Mouse (Mus musculus): ENCODE results near the gene Rbm38. TPM values are rescaled to one million over a fixed set of nuclear protein-coding genes. Genes with fewer than 3 reads are reported as not detected.

Gene Rbm38
- polyA plus RNA-seq, 1 experiment from 2014 or later, result 126 TPM

DNA sequence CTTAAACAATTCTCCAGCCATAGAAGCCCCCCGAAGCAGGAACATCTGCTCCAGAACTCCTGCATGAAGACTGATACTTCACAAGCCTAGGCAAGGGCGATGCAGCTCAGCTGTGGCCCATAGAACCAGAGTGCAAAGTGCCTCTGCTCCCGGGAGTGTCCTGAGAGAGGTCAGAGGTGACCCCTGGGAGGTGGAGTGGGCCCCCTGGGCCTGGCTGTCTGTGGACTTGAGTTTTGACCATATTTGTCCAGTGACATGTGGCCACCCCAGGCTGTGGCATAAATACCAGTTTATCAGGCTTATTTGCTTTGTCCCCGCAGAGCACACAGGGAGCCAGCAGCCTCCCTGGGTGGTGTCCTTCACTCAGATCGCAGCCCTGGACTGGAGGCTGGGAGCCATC, 20.9 kb downstream of the Rbm38 start:
- no peak overlapping the region for H3K4me3 ChIP-seq (ENCODE audit: low read depth, low read length)
- no peak overlapping the region for H3K9ac ChIP-seq (replicated peaks)
- ATAC-seq, result no peak
- TF ChIP-seq EP300 (IDR thresholded peaks at IDR 0.05; ENCODE audit: low read depth) (no peak), CTCF (IDR thresholded peaks at IDR 0.05; ENCODE audit: low read depth) (no peak)
- peaks cover 52% of the 10 kb centered on the region for H3K4me1 ChIP-seq (ENCODE audit: insufficient read depth)
- H3K27me3 ChIP-seq (ENCODE audit: insufficient read depth, low read length), result no peaks in the 10 kb centered on the region
- no peak overlapping the region; the same call in 1 of the 2 replicates for H3K27ac ChIP-seq (ENCODE audit: low read depth)
- 65% methylated on average over 5 of the region's 5 CpGs for WGBS (ENCODE audit: insufficient replicate concordance)
- no peaks in the 10 kb centered on the region for H3K9me3 ChIP-seq (ENCODE audit: low read length)
- H3K4me2 ChIP-seq (ENCODE audit: low read depth, low read length), result no peak overlapping the region
- no peaks in the 10 kb centered on the region for H3K36me3 ChIP-seq (replicated peaks; ENCODE audit: insufficient read depth, low read length)
- no peak for DNase-seq

DNA sequence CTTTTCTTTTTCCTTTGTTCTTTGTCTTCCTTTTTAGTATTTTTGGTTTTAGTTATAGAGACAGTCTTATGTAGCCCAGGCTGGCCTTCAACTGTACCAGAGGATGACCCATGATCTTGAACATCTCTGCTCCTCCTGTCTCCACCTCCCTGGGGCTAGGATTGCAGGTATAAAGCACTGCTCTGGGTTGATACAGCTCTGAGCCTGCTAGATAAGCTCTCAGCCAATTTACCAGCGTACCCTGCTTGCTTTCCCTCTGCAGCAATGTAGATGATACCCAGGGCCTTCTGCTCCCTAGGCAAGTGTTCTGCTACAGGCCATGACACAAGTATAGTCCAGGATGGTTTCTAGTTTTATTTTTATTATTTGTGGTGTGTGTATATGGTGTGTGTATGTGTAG, 21.6 kb downstream of the Rbm38 start:
- peaks cover 52% of the 10 kb centered on the region for H3K4me1 ChIP-seq (ENCODE audit: insufficient read depth)
- TF ChIP-seq CTCF (IDR thresholded peaks at IDR 0.05; ENCODE audit: low read depth) (no peak), EP300 (IDR thresholded peaks at IDR 0.05; ENCODE audit: low read depth) (peak; percentile 78)
- H3K4me3 ChIP-seq (ENCODE audit: low read depth, low read length), result no peak overlapping the region
- DNase-seq (no peak), ATAC-seq (no peak)
- H3K9ac ChIP-seq (replicated peaks), result no peak overlapping the region
- no peak overlapping the region; the same call in 1 of the 2 replicates for H3K27ac ChIP-seq (ENCODE audit: low read depth)
- no peak overlapping the region for H3K4me2 ChIP-seq (ENCODE audit: low read depth, low read length)
- H3K9me3 ChIP-seq (ENCODE audit: low read length), result no peaks in the 10 kb centered on the region
- WGBS (ENCODE audit: insufficient replicate concordance), result 52% methylated on average over 1 of the region's 1 CpGs
- H3K27me3 ChIP-seq (ENCODE audit: insufficient read depth, low read length), result no peaks in the 10 kb centered on the region
- H3K36me3 ChIP-seq (replicated peaks; ENCODE audit: insufficient read depth, low read length), result no peaks in the 10 kb centered on the region

DNA sequence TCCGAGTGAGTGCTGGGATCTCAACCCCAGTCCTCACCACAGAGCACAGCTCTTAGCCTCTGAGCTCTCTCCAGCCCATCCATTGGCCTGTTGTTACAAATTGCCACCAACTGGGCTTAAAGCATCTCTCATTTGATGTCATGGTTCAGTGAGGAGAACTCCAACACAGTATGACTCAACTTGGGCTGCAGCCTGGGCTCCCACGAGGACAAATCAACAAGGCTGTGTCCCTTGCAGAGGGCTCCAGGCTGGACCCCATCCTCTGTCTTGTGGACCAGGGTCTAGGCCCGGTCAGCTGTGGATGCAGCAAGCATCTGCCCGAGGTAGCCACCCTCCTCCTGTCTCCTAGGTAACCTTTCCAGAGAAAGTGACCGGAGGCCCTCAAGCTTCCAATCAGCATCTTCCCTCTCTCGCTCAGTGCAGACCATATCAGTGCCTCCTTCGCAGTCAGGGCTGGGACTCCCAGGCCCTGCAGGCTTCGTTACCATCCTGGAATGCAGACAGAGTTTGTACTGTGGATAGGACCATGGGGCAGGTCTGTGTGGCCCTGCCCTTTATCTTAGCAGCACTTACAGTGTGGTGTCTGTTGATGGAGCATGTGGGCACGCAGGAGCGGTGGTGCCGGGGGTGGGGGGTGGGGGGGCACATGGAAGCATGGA, 22.3 kb downstream of the Rbm38 start:
- Histone ChIP-seq H3K4me2 (ENCODE audit: low read depth, low read length) (no peak overlapping the region), H3K4me3 (ENCODE audit: low read depth, low read length) (no peak overlapping the region), H3K27ac (ENCODE audit: low read depth) (no peak overlapping the region), H3K4me1 (ENCODE audit: insufficient read depth) (peaks cover 52% of the 10 kb centered on the region), H3K36me3 (replicated peaks; ENCODE audit: insufficient read depth, low read length) (no peaks in the 10 kb centered on the region), H3K9me3 (ENCODE audit: low read length) (no peaks in the 10 kb centered on the region), H3K9ac (replicated peaks) (no peak overlapping the region), H3K27me3 (ENCODE audit: insufficient read depth, low read length) (no peaks in the 10 kb centered on the region)
- no peak for ATAC-seq
- no peak for TF ChIP-seq EP300 (IDR thresholded peaks at IDR 0.05; ENCODE audit: low read depth)
- TF ChIP-seq CTCF (IDR thresholded peaks at IDR 0.05; ENCODE audit: low read depth), result no peak
- DNase-seq, result no peak
- WGBS (ENCODE audit: insufficient replicate concordance), result 75% methylated on average over 11 of the region's 11 CpGs

DNA sequence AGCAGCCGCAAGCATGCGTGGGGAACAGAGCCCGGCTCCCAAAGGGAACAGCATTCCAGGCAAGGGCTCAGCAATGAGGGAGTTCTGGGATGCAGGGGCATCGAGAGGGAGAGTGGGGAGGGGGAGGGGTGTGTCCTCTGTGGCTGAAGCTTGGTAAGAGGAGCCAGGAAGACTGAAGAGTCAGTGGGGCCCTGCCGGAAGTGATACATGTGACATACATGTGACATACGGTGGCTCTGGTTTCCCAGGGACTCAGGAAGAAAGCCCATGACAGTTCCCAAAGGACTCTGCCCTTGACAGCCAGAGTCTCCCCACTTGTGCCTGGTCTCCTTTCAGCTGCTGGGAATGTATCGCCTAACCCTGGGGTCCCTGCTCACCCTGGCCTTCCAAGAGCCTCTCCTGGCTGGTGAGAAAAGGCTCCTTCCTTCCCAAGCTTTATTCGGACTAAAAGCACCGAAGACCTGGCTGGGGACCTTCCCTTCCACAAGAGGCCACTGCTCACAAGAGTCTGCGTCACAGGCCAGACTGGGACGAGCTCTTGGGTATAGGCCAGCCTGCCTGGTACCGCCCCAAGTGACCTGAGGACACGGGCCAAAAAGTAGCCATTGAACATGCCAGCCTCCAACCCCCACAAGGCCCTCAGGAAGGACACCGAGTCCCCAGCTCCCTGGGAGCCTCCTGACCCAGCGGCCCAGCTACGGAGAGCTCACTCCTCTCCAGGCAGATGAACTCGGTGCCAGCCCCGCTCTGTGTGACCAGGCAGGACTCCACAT, 24.1 kb downstream of the Rbm38 start:
- WGBS (ENCODE audit: insufficient replicate concordance), result 70% methylated on average over 18 of the region's 18 CpGs
- TF ChIP-seq EP300 (IDR thresholded peaks at IDR 0.05; ENCODE audit: low read depth) (no peak), CTCF (IDR thresholded peaks at IDR 0.05; ENCODE audit: low read depth) (0 out of 2 replicates have a peak, but pooled peaks have one; percentile 9)
- H3K27me3 ChIP-seq (ENCODE audit: insufficient read depth, low read length), result no peaks in the 10 kb centered on the region
- DNase-seq, result no peak
- no peaks in the 10 kb centered on the region for H3K36me3 ChIP-seq (replicated peaks; ENCODE audit: insufficient read depth, low read length)
- peak overlapping the region; percentile 39; the same call in 1 of the 2 replicates for H3K27ac ChIP-seq (ENCODE audit: low read depth)
- ATAC-seq, result peak; percentile 16; the same call in 1 of the 2 replicates
- no peak overlapping the region for H3K4me2 ChIP-seq (ENCODE audit: low read depth, low read length)
- H3K4me1 ChIP-seq (ENCODE audit: insufficient read depth), result peaks cover 61% of the 10 kb centered on the region
- H3K9ac ChIP-seq (replicated peaks), result no peak overlapping the region; the same call in 1 of the 2 replicates
- no peak overlapping the region for H3K4me3 ChIP-seq (ENCODE audit: low read depth, low read length)
- no peaks in the 10 kb centered on the region for H3K9me3 ChIP-seq (ENCODE audit: low read length)

DNA sequence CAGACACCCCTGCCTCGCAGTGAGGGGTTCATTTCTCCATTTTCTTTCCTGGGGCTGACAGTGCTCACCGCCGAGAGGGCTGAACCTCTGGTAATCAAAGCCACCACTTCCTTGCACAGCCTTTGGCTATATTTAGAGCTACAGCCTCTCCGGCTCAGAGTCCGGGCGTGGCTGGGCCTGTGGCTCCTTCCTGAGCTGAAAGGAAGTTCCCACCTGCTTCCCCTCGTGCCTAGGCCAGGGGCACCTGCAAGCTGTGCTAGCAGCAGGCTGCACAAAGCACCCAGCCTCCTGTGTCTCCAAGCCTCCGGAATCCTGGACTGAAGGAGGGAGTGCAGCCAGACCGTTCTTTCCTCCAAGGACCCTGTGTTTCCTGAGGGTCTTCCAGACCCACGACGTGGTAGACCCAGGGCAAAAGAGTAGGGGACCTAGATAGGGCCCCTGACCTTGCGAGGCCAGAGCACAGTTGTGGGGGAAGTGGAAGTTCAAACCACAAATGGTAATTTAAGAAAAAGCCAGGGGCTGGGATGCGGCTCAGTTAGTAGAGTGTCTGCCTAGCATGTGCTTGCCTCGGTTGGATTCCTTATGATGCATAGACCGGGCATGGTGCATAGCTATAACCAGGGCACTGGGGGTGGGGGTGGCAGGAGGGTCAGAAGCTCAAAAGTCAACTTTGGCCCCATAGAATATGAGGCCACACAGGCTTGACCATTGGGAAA, 26.4 kb downstream of the Rbm38 start:
- TF ChIP-seq EP300 (IDR thresholded peaks at IDR 0.05; ENCODE audit: low read depth) (0 out of 2 replicates have a peak, but pooled peaks have one; percentile 10), CTCF (IDR thresholded peaks at IDR 0.05; ENCODE audit: low read depth) (no peak)
- ATAC-seq (peak; percentile 26), DNase-seq (peak; percentile 73)
- 23% methylated on average over 15 of the region's 15 CpGs for WGBS (ENCODE audit: insufficient replicate concordance)
- Histone ChIP-seq H3K9me3 (ENCODE audit: low read length) (no peaks in the 10 kb centered on the region), H3K4me2 (ENCODE audit: low read depth, low read length) (peak overlapping the region; percentile 47; the same call in 1 of the 2 replicates), H3K36me3 (replicated peaks; ENCODE audit: insufficient read depth, low read length) (no peaks in the 10 kb centered on the region), H3K27ac (ENCODE audit: low read depth) (peak overlapping the region; percentile 66), H3K4me1 (ENCODE audit: insufficient read depth) (peaks cover 66% of the 10 kb centered on the region), H3K27me3 (ENCODE audit: insufficient read depth, low read length) (no peaks in the 10 kb centered on the region), H3K4me3 (ENCODE audit: low read depth, low read length) (no peak overlapping the region), H3K9ac (replicated peaks) (no peak overlapping the region)

DNA sequence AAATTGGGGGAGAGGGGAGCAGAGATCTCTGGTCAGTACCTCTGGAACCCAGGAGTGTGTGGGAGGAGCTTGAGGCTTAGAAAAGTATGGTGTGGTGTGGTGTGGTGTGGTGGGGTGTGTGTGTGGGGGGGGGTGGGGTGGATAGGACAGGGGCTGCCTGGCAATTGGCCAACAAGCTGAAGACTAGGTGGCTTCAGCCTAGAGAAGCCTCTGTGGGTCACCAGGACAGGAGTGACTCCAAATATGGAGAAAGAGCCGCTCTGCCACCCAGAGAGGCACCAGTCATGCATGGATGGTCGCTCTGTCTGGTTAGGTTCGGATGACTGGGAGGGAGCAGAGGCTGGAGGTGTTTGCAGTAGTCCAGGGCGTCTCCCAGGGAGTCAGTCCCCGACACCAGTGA, 27.2 kb downstream of the Rbm38 start:
- ATAC-seq (0 out of 2 replicates have a peak, but pooled peaks have one; percentile 3), DNase-seq (no peak)
- WGBS (ENCODE audit: insufficient replicate concordance), result 52% methylated on average over 5 of the region's 5 CpGs
- Histone ChIP-seq H3K9ac (replicated peaks) (peak overlapping the region; percentile 30; the same call in 1 of the 2 replicates), H3K4me2 (ENCODE audit: low read depth, low read length) (peak overlapping the region; percentile 47), H3K9me3 (ENCODE audit: low read length) (no peaks in the 10 kb centered on the region), H3K4me1 (ENCODE audit: insufficient read depth) (peaks cover 63% of the 10 kb centered on the region), H3K27ac (ENCODE audit: low read depth) (peak overlapping the region; percentile 66), H3K27me3 (ENCODE audit: insufficient read depth, low read length) (no peaks in the 10 kb centered on the region), H3K4me3 (ENCODE audit: low read depth, low read length) (no peak overlapping the region), H3K36me3 (replicated peaks; ENCODE audit: insufficient read depth, low read length) (no peaks in the 10 kb centered on the region)
- TF ChIP-seq CTCF (IDR thresholded peaks at IDR 0.05; ENCODE audit: low read depth), result no peak
- no peak for TF ChIP-seq EP300 (IDR thresholded peaks at IDR 0.05; ENCODE audit: low read depth)

All from liver, postnatal 0 days (tissue).